Mouse (Mus musculus): Measurements from ENCODE around the gene Cct2.

Cct2 gene

GRCm38 (mm10) chr10:117005707-117006464 is 57.7 kb downstream of the Cct2 start:
- intact Hi-C loops (cut with DNase I) = no loop called here

DNA sequence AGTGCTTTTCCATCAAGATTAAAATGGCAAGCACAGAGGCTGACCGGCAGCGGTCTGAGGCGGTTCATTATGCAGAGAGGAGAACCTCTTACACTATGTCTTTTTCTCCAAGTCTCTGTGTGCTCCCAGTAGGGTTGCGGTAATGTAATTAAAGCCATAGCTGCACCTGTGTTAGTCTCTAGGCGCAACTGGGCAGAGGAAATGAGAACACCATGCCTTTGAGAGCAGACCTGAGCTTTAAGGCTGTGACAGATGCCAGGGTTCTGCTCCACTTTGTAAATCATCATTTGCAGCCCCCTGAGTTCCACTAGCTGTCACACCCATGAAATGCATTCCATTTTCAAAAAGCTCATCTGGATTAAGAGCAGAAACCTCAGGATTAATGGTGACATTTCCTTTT is 58.9 kb downstream of the Cct2 start:
- intact Hi-C loops (cut with DNase I) = no loop called here
